Mouse (Mus musculus) adrenal gland (tissue): Measurements from ENCODE around the gene Zfyve26.
"Not testable (repeated sequence)": the region's sequence is repeated elsewhere in the genome, so short reads cannot be mapped to it uniquely, and the experiment has no call there.

ENCODE experiments used
- intact Hi-C: fragments of 180-260 bp; cut with DNase I; formaldehyde crosslinking; loops from one replicate; pipeline ENCODE4 v1.15.1; 2025

The Zfyve26 gene

DNA sequence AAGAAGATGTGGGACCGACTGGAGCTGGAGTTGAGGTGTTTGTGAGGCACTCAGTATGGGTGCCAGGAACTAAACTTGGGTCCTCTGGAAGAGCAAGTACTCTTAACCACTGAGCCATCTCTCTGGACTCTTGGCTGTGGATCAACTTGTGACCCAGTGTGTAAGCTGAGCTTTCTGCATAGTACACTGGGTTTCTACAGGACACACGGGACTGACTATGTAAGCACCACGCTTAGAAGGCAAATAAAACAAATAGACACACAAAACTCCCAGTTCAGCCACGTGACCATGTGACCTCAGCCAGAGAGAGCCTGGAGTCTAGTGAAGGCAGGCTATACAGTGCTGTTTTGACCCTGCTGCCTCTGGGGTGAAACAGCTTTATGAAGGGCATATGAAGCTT lies 23.5 kb downstream of the Zfyve26 start:
- intact Hi-C loops, result no loop called here

DNA sequence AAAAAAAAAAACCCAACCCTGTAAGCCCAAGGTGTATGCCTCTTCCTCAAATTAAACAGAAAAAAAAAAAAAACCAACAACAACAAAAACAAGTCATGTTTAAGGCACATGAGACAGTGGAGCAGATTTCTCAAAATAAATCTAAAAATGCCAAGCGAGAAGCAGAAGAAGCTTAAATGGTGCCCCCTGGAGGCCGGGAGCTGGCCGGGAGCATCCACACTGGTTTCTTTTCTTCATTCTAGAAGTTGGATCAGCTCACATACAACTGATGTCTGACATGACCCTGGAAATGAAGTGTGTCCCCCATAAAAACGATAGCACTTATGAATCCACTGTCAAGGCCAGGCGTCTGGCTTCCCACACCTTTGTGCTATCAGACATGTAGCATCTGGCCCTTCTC lies 35.1 kb downstream of the Zfyve26 start:
- intact Hi-C loops, result loop anchor here (2.0 to 10.0 kb wide), 2 partner anchors 68 to 376 kb away; partner anchors contain the start of gene Rdh11

DNA sequence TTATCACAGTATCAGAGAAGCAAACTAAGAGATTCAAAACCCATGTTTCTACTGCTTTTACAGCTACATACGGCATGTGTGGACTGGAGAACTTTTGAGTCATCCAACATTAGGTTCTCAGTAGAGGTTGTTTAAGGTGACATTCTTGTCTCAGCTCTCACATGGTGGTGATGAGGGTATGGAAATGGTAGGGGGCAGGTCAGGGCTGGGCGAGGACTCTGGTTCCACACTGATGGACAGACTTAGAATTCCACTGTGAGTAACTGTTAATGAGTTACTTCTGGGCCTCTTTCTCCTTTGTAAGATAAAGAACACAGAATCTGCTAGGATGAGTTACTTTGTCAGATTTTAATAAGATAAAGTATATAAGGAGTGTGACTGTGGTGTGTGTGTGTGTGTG lies 36.0 kb downstream of the Zfyve26 start:
- intact Hi-C loops, result loop anchor here (2.0 to 10.0 kb wide), 2 partner anchors 67 to 375 kb away; partner anchors contain the start of gene Rdh11

DNA sequence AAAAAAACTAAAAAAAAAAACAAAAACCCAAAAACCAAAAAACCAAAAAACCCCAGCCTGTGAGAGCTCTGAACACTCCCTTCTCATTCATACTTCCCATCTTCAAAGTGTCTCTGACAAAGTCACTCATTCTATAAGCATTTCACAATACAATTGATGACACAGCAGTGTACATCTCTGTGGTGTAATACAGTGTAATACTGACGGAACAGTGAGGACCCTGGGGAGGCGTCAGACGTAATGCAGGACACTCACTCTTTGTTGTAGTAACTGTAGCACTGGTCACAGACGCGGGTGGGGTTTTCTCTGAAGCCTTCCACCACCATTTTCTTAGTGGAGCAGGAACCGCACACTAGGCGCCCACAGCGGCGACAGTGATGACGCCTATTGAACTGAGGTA lies 41.1 kb downstream of the Zfyve26 start:
- intact Hi-C loops, result no loop called here

DNA sequence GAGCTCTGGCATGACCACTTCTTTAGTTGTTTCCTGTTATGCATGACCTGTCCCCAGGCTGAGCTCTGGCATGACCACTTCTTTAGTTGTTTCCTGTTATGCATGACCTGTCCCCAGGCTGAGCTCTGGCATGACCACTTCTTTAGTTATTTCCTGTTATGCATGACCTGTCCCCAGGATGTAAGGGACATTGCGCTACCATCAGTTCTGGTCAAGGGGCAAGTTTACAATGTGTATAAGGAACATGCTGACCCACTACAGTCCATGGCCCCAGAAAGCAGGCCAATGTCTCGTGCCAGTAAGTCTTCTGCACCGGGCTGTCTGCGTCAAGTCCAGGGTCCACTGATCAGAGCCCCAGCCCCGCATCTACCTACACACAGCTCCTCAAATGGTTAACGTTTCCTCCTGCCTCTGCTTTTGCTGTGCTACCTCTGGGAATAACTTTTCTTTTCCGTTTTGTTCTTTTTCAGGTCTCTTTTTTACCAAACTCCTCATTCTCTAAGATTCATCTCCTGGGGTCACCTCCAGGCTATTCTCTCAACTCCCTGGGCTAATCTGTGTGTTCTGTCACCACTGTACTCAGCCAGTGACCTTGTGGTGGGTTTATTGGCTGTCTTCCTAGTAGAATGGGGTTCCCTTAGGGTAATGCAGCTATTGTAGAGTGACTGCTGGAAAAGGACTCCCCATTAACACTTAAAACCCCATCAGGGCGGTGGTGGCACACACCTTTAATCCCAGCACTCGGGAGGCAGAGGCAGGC lies 42.6 kb downstream of the Zfyve26 start:
- intact Hi-C loops, result no loop called here

DNA sequence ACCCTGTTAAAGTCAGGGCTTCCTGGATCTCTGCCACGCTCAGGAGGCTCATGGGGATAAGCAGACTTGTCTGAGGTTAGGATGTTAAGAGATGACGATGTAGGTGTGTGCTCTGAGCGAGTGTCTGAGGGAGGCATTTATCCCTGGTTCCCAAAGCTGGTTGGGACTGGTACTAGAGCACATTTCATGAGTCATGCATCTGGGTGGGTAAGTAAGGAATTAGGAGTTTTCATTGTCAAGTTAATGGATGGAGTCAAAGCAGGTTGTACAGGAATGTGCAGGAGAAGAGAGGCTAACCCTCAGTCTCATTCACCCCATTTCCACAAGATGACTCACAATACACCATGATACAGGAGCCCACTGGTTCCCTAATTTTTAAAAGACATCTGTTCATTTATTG lies 48.0 kb downstream of the Zfyve26 start:
- intact Hi-C loops, result no loop called here

DNA sequence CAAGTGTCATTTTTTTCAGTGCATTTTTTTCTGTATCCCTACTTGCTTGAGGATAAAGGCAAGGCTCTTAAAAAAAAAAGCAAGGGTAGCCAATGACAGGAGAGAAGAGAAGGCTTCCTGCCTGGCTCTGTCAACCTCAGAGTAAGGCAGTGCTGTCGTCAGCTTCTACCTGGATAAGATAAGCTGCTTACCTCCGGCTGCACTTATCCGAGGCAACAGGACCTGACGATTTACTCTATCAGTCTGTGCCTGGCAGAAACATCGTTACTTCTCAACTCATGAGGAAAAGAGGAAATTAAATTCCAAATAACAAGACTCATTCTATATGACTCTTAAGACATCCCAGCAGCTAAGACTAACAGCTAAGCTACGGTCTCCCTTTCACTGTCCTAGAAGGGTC lies 53.2 kb downstream of the Zfyve26 start:
- intact Hi-C loops, result no loop called here

DNA sequence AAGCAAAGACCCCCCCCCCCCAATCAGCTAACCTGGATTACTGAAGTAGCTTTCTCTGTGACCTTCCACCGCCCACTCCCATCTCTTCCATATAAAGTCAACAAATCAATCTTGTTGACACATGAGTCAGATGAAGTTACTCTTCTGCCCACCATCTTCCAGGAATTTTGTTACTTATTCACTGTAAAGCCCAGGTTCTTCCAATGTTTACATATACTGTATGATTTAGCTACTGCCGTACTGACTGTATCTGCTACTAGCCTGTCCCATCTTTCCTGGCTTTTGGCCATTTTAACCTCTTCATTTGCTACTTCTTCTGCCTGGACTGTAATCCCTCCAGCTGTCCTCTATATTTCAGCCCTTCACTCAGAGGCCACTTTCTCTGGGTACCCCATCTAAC lies 54.1 kb downstream of the Zfyve26 start:
- intact Hi-C loops, result no loop called here

DNA sequence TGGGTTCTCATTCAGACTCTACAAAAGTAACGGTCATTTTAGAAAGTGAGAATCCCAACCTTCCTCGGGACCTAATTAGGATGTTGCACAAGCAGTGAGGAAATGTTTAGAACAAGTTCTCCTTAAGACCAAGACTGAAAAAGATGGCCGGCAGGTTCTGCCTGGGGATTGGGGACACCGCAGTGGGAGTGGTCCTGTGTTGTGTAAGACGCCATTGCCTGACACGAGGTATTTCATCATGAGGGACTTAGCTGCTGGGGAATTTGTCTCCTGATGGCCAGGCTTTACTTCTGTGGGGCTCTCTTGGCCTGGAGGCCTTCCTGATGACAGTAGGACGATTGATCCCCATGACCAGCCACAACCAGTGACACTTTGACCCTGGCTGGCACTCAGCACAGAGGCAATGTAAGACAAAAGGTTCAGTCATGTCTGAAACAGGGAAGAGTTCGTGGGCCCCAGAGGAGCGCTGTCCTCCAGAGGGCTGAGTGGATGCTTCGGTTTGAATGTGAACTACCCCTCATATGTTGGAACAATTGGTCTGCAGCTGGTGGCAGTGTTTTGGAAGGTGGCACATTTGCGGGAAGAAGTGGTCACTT lies 60.5 kb downstream of the Zfyve26 start:
- intact Hi-C loops, result no loop called here

DNA sequence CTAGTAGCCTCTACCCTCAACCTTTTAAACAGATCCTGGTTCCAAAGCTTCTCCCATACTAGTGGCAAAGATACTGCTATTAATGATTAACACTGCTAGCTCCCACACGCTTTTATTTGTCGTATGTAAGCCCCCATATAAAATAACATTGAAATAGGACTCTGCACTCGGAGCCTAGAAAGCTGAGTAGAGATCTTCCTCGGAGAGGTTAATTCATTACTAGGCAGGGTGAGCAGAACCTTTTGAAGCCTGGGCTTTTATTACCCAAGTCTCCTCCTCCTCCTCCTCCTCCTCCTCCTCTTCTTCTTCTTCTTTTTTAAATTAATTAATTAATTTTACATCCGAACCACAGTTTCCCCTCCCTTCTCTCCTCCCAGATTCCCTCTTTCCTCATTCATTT lies 78.6 kb downstream of the Zfyve26 start:
- intact Hi-C loops, result no loop called here

DNA sequence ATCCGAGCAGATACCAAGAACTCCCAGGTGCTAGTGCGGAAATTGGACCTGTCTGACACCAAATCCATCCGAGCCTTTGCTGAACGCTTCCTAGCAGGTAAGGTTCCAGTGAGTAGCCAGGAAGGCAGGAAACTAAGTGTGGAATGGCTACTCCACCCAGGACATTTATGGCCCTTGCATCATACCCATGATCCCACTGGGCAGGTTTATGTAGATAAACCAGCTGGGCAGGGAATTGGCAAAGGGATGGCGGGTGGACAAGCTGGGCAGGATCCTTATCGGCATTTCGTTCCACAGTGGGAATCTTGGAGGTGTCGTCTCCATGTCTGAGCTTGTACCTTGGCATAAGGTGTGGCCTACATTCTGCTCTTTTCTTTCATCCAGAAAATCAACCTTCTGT lies 84.7 kb downstream of the Zfyve26 start:
- intact Hi-C loops, result no loop called here

DNA sequence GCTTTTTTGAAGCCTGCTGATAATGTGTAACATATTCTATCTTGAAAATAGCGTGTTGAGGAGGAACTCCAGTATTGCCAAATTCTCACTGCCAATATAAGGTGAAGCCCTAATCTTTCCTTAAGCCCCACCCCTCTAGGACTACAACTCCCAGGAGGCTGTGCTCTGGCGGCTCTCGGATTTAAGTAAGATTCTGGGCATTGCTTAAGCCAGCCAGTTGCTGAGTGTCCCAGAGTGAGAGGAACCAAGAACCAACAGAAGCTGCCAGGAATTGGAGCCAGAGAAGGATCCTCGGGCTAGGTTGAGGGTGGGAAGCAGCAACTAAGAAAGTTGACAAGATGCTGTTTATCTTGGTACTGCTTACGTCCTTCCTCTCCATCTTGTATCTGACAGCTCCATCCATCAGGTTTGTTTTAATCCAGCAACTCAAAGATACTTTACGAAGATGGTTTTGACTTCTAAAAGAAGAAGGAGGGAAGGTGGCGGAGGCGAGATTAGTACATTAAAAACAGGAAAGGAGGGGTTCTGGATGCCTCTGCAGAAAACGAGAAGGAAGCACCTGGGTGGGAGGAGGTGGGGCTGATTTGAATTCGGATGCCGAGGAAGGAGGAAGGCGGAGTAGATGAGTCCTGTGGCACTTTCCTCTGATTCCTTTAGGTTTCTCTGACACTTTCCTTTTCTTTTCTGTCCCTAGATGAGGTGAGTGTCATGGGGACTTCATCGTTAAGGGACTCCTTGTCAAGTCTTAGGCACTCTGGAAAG lies 87.2 kb downstream of the Zfyve26 start, which contains the start of gene Rdh12:
Gene Rdh12, plus strand, starts transcription at position 212 of the 762 bp plus-strand sequence.
- intact Hi-C loops, result no loop called here

DNA sequence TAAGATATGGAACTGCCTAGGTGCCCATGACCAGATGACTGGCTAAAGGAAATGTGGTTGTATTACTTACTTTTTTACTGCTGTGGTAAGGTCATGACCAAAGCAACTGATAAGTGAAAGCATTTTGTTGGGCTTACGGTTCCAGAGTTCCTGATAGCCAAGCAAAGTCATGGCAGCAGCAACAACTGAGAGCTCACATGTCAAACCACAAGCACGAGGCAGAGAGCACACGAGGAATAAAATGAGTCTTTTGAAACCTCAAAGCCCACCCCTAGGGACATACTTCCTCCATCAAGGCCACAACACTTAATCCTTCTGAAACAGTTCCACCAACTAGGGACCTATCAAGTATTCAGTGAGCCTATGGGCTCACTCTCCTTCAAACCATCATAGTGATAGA lies 94.2 kb downstream of the Zfyve26 start:
- intact Hi-C loops, result no loop called here

DNA sequence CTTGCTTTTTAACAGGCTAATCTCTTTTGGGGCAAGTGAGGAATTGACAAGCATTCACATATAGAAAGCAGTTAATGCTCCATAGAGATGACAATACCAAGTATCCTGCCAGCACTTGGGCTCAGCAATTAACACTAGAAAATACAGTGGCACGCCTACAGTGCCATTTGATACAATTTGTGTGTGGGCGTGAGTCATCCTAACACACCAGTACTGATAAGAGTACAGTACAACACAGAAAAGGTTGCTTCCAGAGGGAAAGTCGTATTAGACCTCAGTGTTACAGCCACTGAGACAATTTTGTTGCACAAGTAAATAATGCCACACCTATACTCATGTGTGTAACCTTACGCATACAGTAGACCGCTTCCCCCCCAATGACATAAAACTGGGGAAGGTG lies 99.0 kb downstream of the Zfyve26 start:
- intact Hi-C loops, result no loop called here

DNA sequence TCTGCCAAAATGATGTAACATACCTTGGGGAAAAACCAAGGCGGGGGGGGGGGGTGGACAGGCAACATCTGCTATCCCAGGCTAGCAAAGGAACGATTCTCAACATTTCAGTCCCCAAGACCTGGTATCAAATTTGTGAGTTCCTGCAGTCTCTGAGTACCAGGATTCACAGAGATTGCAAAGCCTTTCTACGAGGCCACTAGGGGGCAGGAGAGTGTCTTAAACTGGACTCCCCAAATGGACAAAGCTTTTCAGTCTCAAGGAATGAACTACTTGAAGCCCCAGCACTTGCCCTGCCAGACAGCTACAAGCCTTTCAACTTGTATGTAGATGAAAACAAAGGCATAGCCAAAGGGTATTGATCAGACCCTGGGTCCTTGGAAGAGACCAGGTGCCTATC lies 102.7 kb downstream of the Zfyve26 start:
- intact Hi-C loops, result loop anchor here (2.0 kb wide), 1 partner anchor 67 kb away; no protein-coding TSS in a partner anchor

DNA sequence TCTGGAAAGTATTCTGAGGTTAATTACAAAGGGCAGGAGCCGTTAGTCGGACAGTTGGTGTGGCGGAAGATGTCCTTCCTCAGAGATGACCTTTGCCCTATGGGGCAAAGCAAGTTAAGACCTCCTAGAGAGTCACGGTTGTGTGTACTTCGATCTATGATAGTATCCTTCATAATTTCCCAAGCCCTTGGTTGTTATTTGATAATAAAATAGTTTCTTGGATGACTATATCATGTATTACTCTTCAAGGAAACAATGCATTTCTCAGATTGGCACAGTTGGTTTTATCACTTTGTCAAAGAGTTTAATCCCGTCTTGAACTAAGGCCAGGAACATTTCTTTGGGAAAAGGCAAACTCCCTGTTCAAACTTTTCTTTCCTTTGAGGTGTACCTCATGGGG lies 103.9 kb downstream of the Zfyve26 start, which contains the start of gene Rdh11:
Gene Rdh11, minus strand, starts transcription at position 101 of the 400 bp plus-strand sequence.
- intact Hi-C loops, result loop anchor here (2.0 kb wide), 1 partner anchor 69 kb away; no protein-coding TSS in a partner anchor

DNA sequence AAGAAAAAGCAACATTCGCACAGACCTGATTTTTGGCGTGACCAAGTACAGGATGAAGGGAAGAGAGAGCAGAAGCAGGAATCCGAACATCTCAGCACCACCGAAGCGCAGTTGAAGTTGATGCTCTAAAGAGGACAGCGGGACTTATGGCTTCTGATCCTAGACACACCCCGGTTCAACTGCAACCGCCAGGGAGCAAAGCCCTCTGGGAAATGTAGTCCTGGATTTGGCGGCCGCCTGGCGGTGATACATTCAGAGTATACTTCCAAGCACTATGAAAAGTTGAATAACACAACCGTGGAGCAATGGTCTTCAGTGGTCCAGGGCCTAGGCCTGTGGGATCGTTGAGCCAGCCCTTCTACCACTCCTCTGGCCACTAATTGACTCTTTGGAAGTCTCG lies 104.4 kb downstream of the Zfyve26 start:
- intact Hi-C loops, result loop anchor here (2.0 kb wide), 1 partner anchor 69 kb away; no protein-coding TSS in a partner anchor

DNA sequence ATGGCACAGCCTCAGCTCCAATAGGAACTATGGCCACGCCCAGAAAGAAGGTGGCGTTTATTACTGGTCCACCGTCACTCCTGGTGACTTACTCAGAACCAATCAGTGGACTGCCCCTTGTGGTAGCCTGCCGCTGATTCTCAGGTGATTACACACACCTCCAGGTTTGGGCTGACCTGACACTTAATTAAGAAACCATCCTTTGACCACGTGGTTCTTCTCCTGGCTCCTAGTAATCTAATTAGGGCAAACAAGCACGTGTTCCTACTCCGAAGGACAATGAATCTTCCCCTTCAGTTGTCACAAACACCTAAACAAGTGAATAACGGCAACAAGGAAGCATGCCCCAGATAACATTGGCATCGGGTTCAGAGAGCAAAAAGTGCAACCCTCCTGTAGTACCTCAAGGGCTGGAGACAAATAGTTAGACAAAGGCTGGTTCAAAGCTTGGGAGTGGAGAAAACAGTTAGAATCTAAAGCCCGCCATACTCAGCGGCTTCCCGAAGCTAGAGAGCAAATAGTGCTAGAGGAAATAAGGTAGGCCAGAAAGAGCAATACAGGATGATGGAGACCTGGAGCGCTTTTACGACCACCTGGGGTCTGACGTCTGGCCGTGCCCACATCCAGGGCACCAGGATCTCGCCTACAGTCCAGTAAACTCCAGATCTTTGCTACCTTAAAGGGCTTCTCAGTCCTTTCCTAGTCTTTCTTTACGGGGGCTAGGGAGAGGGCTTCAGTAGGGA lies 105.0 kb downstream of the Zfyve26 start:
- intact Hi-C loops, result no loop called here

DNA sequence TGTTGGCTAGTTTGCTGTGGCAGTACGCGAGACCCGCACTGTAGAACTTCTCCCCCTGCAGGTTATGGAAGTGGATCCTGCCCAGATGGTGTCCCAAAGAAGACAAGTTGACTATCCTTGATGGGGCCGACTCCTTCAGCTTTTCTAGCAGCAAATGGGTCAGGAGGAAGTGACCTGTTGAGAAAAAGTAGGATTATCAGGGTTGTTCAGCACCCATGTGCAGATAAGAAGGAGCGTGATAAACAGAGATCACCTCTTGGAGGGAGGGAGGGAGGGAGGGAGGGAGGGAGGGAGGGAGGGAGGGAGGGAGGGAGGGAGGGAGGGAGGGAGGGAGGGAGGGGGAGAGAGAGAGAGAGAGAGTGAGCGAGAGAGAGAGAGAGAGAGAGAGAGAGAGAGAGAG lies 110.9 kb downstream of the Zfyve26 start:
- intact Hi-C loops, result not testable (repeated sequence)
